Mouse (Mus musculus): ENCODE measurements around the gene Atp7b.

DNA sequence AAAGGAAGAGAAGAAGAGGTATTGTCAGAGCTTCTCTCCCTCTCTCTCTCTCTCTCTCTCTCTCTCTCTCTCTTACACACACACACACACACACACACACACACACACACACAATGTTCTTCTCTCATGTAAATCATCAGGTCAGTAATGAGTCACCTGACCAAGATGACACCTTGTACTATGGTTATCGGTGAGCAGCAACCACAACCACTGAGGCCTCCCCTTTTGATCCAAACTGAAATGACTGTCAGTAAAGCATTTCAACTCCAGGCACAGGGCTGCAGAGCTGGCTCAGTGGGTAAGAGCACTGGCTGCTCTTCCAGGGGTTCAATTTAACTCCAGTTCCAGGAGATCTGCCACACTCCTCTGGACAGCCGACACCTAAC, 4.6 kb downstream of the Atp7b start:
- TF ChIP-seq CTCF (IDR thresholded peaks at IDR 0.05; ENCODE audit: borderline replicate concordance, insufficient read depth, low read length) (no peak), POLR2A (IDR thresholded peaks at IDR 0.05; ENCODE audit: low read depth, low read length) (no peak)

All from embryonic fibroblast, embryonic 13.5 days (primary cell).